Mouse (Mus musculus) embryonic facial prominence, embryonic 13.5 days (tissue): Measurements from ENCODE around the gene Kalrn. TPM values are rescaled to one million over a fixed set of nuclear protein-coding genes. Genes with fewer than 3 reads are reported as not detected.

Experiments used
- ATAC-seq: fragments of 200-750 bp; cut with Nextera tagmentation; 2 replicates; pipeline ENCODE4 v1.8.0; 2017; ENCODE audit warnings: low read depth; ENCODE audit not compliant: insufficient number of reproducible peaks, insufficient read depth, low FRiP score, low TSS enrichment
- H3K27ac ChIP-seq: fragments of 300-500 bp; sonication (generic); 2 replicates; pipeline ENCODE4 v1.5.1; 2015; ENCODE audit warnings: moderate library complexity, mild to moderate bottlenecking, inconsistent platforms
- H3K27me3 ChIP-seq: fragments of 300-500 bp; sonication (generic); 2 replicates; pipeline ENCODE4 v1.6.1; 2015; ENCODE audit warnings: mild to moderate bottlenecking, inconsistent platforms
- H3K36me3 ChIP-seq: fragments of 300-500 bp; sonication (generic); 2 replicates; pipeline ENCODE4 v1.6.1; 2015; ENCODE audit warnings: mild to moderate bottlenecking, inconsistent platforms
- H3K4me1 ChIP-seq: fragments of 300-500 bp; sonication (generic); 2 replicates; pipeline ENCODE4 v1.6.1; 2015; ENCODE audit warnings: inconsistent platforms
- H3K4me2 ChIP-seq: fragments of 300-500 bp; sonication (generic); 2 replicates; pipeline ENCODE4 v1.6.1; 2015; ENCODE audit warnings: moderate library complexity, mild to moderate bottlenecking, inconsistent platforms
- H3K4me3 ChIP-seq: fragments of 300-500 bp; sonication (generic); 2 replicates; pipeline ENCODE4 v1.5.1; 2015; ENCODE audit warnings: mild to moderate bottlenecking, inconsistent platforms
- H3K9ac ChIP-seq: fragments of 300-500 bp; sonication (generic); 2 replicates; pipeline ENCODE4 v1.6.1; 2015; ENCODE audit warnings: mild to moderate bottlenecking, inconsistent platforms
- H3K9me3 ChIP-seq: fragments of 300-500 bp; sonication (generic); 2 replicates; pipeline ENCODE4 v1.6.1; 2016; ENCODE audit warnings: inconsistent platforms
- WGBS: fragments of 180-500 bp; shearing (Covaris S2); methylation state at CpG from one replicate; pipeline ENCODE4 v1.1.7; 2015; ENCODE audit warnings: mixed read lengths; 5-methylcytosine and 5-hydroxymethylcytosine counted together
- polyA plus RNA-seq: library from polyadenylated mRNA; unstranded; fragments of >200 nt; fragmentation: Nextera tagmentation; extraction: Ambion mirVana; gene quantifications from 2 replicates; pipeline ENCODE4 v1.2.1, GENCODE M21; 2015

The Kalrn gene
- polyA plus RNA-seq, 1 experiment from 2014 or later = 18.3 TPM

DNA sequence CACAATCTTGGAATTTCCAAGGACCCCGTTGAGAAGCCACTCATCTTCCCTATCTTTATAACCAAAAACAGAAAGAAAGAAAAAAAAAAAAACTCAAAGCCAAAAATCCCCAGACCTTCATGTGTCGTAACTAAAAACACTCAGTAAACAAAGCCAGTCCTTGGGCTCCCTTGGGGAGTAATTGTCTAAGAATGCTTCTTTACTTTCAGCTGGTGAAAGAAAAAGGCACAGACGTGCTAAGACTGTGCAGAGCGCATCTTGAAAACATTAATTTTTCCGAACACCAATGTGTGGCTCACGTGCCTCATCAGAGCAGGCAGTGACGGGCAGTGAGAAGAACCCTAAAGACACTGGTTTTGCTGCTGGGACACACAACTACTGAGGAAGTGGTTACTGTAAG, 47.0 kb downstream of the Kalrn start:
- no peaks in the 10 kb centered on the region for H3K9me3 ChIP-seq
- 24% methylated on average over 7 of the region's 7 CpGs for whole genome bisulfite sequencing
- H3K4me3 ChIP-seq = no peak overlapping the region
- H3K4me1 ChIP-seq = peaks cover 26% of the 10 kb centered on the region
- no peak for ATAC-seq
- no peak overlapping the region for H3K9ac ChIP-seq
- H3K27ac ChIP-seq = peak overlapping the region; percentile 29
- H3K4me2 ChIP-seq = peak overlapping the region; percentile 14; the same call in 1 of the 2 replicates
- H3K27me3 ChIP-seq = no peaks in the 10 kb centered on the region
- H3K36me3 ChIP-seq = no peaks in the 10 kb centered on the region

DNA sequence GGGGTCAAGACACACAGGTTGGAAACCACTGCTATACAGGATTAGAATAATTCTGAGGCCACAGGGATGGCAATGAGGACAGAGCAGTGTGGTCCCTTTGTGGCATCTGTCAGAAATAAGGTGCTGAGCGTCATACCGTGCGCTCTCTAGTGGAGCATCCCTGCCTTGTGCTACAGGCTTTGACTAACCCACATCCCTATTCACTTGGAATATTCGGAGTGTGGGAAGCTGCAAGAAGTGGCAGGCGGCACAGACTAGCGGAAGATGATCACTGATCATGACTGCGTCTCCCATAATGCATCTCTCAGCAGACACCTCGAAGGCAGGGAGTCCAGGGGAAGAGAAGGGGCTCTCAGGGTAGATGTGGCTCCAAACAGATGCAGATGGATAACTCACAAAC, 47.5 kb downstream of the Kalrn start:
- no peak overlapping the region for H3K4me2 ChIP-seq
- H3K9me3 ChIP-seq = no peaks in the 10 kb centered on the region
- WGBS = 72% methylated on average over 8 of the region's 8 CpGs
- H3K9ac ChIP-seq = no peak overlapping the region
- H3K4me3 ChIP-seq = no peak overlapping the region
- ATAC-seq = no peak
- H3K4me1 ChIP-seq = peaks cover 26% of the 10 kb centered on the region
- H3K27me3 ChIP-seq = no peaks in the 10 kb centered on the region
- H3K27ac ChIP-seq = 0 out of 2 replicates have a peak overlapping the region, but pooled peaks have one; percentile 16
- no peaks in the 10 kb centered on the region for H3K36me3 ChIP-seq

DNA sequence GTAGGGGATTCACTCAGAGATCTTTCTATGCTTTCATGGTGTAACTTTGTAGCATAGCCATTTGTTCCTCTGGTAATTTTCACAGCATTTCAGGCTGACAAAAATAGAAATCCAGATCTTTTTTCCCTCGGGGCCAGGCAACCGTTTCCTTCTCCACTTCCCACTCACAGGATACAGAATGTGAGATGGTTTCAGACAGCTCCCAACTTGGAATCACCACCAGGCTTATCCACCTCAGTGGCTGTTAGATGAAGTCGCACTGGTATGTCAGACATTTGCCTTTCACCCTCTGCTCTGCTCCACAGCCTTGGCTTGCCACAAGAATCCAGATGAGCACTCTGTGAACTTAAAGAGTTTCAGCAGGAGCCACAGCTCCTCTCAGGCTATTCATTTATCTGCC, 48.1 kb downstream of the Kalrn start:
- no peak for ATAC-seq
- H3K4me1 ChIP-seq = peaks cover 26% of the 10 kb centered on the region
- no peaks in the 10 kb centered on the region for H3K36me3 ChIP-seq
- no peaks in the 10 kb centered on the region for H3K9me3 ChIP-seq
- H3K27ac ChIP-seq = no peak overlapping the region
- WGBS = 43% methylated on average over 3 of the region's 3 CpGs
- H3K27me3 ChIP-seq = no peaks in the 10 kb centered on the region
- no peak overlapping the region for H3K9ac ChIP-seq
- H3K4me3 ChIP-seq = no peak overlapping the region
- H3K4me2 ChIP-seq = no peak overlapping the region

DNA sequence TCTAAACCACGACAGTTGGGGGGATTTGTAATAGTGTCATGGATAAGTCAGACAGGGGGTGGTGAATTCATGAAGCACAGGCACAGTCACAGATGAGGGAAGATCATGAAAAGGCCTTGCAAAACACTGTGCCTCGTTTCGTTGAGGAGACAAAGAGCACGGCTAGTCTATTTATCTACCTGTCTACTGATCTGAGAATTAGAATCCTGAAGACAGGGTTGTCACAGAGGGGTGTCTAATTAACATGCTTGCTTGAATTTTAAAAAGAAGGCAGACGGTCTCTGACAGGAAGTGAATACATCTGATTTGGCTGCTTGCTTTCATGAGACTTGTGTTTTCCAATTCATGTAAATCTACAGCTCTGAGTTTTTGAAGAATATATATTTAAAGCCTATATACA, 52.3 kb downstream of the Kalrn start:
- Histone ChIP-seq H3K4me3 (no peak overlapping the region), H3K9ac (no peak overlapping the region), H3K4me2 (no peak overlapping the region), H3K36me3 (no peaks in the 10 kb centered on the region), H3K4me1 (peaks cover 25% of the 10 kb centered on the region; the same call in 1 of the 2 replicates), H3K9me3 (no peaks in the 10 kb centered on the region), H3K27ac (no peak overlapping the region), H3K27me3 (no peaks in the 10 kb centered on the region)
- 74% methylated on average over 5 of the region's 5 CpGs for WGBS
- ATAC-seq = no peak

DNA sequence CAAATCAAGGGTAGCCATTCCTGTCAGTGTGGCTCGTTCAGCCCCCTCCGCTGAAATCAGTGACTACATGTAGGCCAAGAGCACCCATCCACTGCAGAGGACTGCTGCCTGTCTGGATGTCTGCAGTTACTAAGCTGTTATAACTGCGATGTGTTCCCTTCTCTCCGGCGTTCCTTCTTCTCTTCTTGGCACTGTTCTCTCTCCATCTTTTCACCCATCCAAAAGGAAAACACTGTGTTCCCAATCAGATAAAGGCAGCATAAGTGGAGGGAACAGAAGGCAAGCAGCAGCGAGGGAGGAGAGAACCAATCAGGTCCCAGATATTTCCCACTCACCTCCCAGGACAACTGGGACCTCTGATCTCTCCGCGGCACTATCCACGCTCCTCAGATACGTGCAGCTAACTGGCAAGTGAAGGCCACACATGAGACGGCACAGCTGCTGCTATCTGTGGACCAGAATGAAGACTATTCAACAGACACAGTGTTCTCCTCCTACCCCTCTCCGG, 56.4 kb downstream of the Kalrn start:
- Histone ChIP-seq H3K27me3 (no peaks in the 10 kb centered on the region), H3K4me3 (no peak overlapping the region), H3K9me3 (no peaks in the 10 kb centered on the region), H3K27ac (no peak overlapping the region), H3K4me2 (no peak overlapping the region), H3K9ac (no peak overlapping the region), H3K4me1 (peaks cover 48% of the 10 kb centered on the region), H3K36me3 (no peaks in the 10 kb centered on the region)
- 82% methylated on average over 12 of the region's 12 CpGs for WGBS
- no peak for ATAC-seq

DNA sequence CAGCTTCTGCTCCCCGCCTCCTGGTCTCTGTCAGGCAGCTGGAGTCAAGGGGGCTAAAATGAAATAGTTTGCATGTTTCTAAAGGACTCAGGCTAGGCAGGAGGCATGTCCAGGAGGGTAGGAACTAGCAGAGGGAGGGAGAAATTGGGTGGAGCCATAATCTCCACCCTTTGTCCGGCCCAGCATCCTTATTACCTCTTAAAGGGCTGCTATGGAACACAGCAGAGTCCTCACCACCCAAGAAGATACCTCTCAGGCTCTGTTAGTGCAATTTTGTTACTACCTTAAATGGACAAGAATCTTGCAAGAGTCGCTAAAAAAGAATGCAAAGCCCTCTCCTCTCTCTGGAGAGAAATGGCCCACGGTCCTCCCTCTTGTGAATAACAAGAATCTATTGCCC, 57.8 kb downstream of the Kalrn start:
- no peak overlapping the region for H3K9ac ChIP-seq
- H3K9me3 ChIP-seq = no peaks in the 10 kb centered on the region
- no peak overlapping the region for H3K4me2 ChIP-seq
- ATAC-seq = no peak
- H3K27me3 ChIP-seq = no peaks in the 10 kb centered on the region
- H3K36me3 ChIP-seq = no peaks in the 10 kb centered on the region
- WGBS = 79% methylated on average over 4 of the region's 4 CpGs
- peaks cover 51% of the 10 kb centered on the region for H3K4me1 ChIP-seq
- H3K27ac ChIP-seq = no peak overlapping the region
- no peak overlapping the region for H3K4me3 ChIP-seq

DNA sequence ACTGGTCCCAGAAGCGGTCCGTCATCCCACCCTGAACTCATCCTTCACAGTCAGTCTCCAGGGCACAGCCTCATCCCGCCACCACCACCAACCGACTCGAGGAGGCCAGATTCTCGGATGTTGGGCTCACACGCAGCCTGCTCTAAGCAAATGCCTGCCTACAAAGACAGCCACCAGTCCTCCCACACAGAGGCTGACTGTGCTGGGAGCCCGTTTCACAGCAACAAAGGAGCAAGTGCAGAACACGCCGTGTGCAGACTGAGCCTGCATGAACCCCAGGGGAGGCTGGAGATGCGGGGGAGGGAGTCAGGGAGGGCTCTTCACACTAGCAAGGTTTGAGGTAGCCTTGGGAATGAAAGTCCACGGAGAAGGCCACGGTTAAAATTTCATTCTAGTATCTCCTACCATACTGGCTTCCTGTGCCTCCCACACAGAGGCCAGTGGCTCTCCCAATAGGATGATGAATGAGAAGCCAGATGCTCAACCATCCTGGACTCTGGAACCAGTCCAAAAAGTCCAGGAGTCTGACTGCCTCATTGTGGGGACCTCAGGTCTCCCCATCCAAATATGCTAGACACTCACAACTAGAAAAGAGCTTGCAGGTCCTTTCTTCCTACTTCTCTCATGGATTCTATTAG, 59.3 kb downstream of the Kalrn start:
- H3K27ac ChIP-seq = no peak overlapping the region
- 68% methylated on average over 13 of the region's 13 CpGs for WGBS
- no peak for ATAC-seq

DNA sequence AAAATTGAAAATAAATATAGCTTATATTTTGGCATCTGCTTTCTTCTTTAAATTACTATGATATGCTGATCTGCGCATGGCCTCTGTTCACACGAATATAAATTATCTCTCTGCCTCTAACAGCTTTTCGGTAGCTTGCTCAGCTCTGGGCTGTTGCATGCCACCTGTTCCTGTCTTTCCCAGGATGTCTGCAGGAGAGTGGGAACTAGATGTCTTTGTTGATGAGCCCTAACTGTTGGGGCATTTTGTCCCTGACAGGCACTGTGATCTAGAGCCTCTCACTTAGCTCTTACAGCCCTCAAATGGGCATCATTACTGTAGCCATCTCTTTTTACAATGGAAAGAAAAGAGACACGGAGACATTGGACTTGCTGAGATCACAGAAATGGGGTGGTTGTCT, 61.0 kb downstream of the Kalrn start:
- Histone ChIP-seq H3K4me2 (no peak overlapping the region), H3K27ac (no peak overlapping the region), H3K27me3 (no peaks in the 10 kb centered on the region), H3K9me3 (no peaks in the 10 kb centered on the region), H3K4me3 (no peak overlapping the region), H3K4me1 (peaks cover 42% of the 10 kb centered on the region), H3K36me3 (no peaks in the 10 kb centered on the region), H3K9ac (no peak overlapping the region)
- ATAC-seq = no peak
- 85% methylated on average over 4 of the region's 4 CpGs for WGBS

More for the DNA sequence above, 59.3 kb downstream of the Kalrn start:
- Histone ChIP-seq H3K36me3 (no peaks in the 10 kb centered on the region), H3K9me3 (no peaks in the 10 kb centered on the region), H3K4me2 (no peak overlapping the region), H3K4me3 (no peak overlapping the region), H3K9ac (no peak overlapping the region), H3K27me3 (no peaks in the 10 kb centered on the region), H3K4me1 (peaks cover 56% of the 10 kb centered on the region)

DNA sequence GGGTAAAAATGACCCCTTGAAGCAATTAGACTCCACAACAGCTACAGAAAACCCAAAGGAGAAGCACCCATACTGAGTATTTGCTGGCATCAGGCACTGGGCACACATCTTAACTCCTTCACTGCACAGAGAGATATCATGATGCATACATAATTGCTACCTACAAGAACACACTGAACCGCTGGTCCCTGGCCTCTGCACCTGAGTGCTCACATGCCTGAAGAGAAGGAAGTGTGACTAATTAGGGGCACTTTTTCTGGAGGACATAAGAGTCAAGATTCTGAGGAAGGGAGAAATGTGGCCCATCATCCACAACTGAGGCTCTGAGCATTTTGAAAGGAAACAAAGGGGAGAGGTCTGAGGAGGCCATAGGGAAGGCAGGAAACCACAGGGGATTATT, 65.2 kb downstream of the Kalrn start:
- Histone ChIP-seq H3K9ac (no peak overlapping the region), H3K4me2 (no peak overlapping the region)

DNA sequence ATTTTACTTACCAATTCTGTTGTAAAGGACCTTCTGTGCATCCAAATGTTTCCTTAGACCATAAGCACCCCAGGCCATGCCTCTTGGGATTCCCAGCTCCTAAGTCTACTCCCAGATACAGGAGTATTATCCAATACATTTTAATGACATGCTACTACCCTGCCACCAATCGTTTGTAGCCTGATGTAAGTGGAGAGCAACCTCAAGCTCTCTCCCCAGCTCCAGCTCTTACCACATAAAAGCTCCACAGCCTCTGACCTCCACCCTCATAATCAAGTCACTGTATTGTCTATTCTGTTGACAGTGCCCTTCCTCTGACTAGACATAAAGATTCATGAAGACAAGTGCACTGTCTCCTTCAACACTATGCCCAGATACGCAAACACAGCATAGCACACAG, 67.3 kb downstream of the Kalrn start:
- H3K9me3 ChIP-seq = no peaks in the 10 kb centered on the region
- H3K4me2 ChIP-seq = no peak overlapping the region
- 83% methylated on average over 2 of the region's 2 CpGs for WGBS
- no peak overlapping the region for H3K9ac ChIP-seq
- no peak overlapping the region for H3K27ac ChIP-seq
- H3K4me3 ChIP-seq = no peak overlapping the region
- H3K36me3 ChIP-seq = no peaks in the 10 kb centered on the region
- ATAC-seq = no peak
- H3K4me1 ChIP-seq = peaks cover 14% of the 10 kb centered on the region
- no peaks in the 10 kb centered on the region for H3K27me3 ChIP-seq

More for the DNA sequence above, 65.2 kb downstream of the Kalrn start:
- Histone ChIP-seq H3K4me3 (no peak overlapping the region), H3K36me3 (no peaks in the 10 kb centered on the region), H3K27me3 (no peaks in the 10 kb centered on the region), H3K27ac (no peak overlapping the region), H3K9me3 (no peaks in the 10 kb centered on the region), H3K4me1 (peaks cover 17% of the 10 kb centered on the region; the same call in 1 of the 2 replicates)
- no peak for ATAC-seq
- 78% methylated on average over 1 of the region's 1 CpGs for WGBS

DNA sequence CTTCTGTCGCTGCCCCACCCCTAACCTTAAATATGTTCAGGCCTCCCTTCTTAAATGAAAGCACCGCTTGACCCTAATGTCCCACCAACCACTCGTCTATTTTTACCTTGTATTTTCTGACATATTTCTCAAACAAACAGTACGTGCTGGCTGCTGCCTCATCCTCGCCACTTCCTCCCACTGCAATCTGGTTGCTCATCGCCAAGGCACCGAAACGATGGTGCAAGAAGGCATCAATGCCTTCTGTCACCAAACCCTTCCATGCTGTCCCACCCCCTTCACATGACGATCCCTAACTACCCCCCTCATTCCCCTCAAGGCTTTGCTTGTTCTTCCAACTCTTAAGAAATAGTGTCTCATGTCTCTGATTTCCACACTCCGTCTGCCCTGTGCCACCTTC, 69.1 kb downstream of the Kalrn start:
- H3K9me3 ChIP-seq = no peaks in the 10 kb centered on the region
- no peaks in the 10 kb centered on the region for H3K36me3 ChIP-seq
- no peak overlapping the region for H3K27ac ChIP-seq
- H3K9ac ChIP-seq = no peak overlapping the region
- H3K4me1 ChIP-seq = peaks cover 6% of the 10 kb centered on the region
- ATAC-seq = no peak
- H3K4me2 ChIP-seq = no peak overlapping the region
- H3K27me3 ChIP-seq = no peaks in the 10 kb centered on the region
- 88% methylated on average over 10 of the region's 10 CpGs for WGBS
- no peak overlapping the region for H3K4me3 ChIP-seq

DNA sequence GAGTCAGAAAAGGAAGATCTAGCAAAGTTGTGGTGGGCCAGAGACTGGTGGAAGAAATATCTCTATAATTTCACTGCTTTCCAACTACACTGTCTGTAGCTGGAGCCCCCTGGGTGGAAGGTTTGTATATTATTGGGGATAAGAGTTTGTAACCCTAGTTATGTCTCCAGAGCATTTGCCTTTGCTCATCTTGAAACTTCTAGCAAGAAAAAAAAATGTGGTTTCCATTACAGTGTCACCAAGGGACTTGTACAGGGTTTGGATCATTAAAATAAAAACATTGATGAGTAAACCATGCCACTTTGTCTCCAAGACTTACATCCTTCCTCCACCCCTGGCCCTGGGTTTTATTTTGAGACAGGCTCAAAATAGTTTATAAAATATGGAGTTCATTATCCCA, 71.2 kb downstream of the Kalrn start:
- Histone ChIP-seq H3K36me3 (peaks cover 2% of the 10 kb centered on the region), H3K27me3 (no peaks in the 10 kb centered on the region), H3K4me3 (no peak overlapping the region), H3K4me2 (no peak overlapping the region), H3K9ac (no peak overlapping the region), H3K4me1 (peaks cover 6% of the 10 kb centered on the region), H3K9me3 (no peaks in the 10 kb centered on the region), H3K27ac (peak overlapping the region; percentile 44; the same call in 1 of the 2 replicates)
- no peak for ATAC-seq
